Mouse (Mus musculus) frontal cortex, postnatal 36 days (tissue): ENCODE results near the gene Hsd17b2.

Experiments used
- DNase-seq, 2 experiments: peaks; one replicate each; pipeline ENCODE4 v3.0.0; 2022; ENCODE audit warnings: low spot score in 2 of 2

The Hsd17b2 gene

DNA sequence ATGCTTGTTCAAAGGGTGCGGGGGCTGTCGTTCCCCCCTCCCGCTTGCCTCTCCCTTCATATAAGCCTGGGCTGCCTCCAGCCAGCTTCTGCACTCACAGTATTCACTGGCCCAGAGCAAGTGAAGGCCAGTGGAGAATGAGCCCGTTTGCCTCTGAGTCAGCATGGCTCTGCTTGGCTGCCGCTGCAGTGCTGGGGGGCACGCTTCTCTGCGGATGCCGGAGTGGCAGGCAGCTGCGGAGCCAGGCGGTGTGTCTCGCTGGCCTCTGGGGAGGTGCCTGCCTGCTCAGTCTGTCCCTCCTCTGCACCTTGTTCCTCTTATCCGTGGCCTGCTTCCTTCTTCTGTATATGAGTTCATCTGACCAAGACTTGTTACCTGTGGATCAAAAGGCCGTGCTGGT, at the start of gene Hsd17b2:
Gene Hsd17b2, plus strand, starts transcription at position 46 of the 400 bp plus-strand sequence.
- DNase-seq, result no peak

GRCm38 (mm10) chr8:117652318-117652717, 49.4 kb upstream of the Hsd17b2 start:
- DNase-seq, result no peak

DNA sequence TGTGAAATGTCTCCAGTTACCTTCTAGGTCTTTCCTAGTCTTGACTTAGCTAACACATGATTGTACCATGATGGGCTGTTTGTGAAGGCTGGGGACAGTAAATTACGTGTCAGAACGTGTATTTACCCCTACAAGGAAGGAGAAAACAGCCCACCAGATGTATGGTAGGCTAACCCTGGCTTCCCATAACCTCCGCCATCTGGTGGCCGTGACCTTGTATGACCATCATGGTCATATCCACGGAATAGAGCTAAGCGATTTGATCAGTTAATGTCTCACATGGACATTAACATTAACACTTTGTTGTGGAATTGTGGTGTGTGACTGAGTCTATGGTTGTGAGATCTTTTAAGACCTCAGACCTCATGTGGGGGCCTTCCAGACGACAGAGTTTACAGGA, 42.7 kb upstream of the Hsd17b2 start:
- DNase-seq, result no peak

DNA sequence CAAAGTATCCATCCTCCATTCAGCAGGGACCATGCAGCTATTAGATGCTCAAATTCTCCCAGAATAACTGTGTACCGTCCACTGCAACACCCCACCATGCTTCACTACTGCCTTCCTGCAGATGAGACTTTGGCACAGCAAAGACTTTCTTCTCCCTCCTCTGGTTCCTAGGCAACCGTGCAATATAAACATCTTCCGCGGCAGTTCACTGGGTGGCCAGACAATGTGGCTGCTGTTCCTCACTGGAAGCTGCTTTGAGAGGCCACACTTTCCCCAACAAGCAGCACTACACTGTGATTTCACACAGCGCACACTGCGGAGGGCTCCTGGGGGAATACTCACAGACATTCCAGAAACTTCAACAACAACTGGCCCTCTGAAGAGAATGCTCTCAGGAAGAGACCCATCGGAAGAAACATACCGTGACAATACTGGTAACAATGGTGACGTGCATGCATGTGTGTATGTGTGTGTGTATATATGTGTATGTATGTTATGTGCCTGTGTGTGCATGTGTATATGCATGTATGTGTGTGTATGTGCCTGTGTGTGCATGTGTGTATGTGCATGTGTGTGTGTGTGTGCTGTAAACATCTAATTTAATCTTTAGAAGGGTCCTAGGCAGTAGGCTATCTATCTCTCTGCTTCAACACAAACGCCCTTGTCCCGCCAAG, 41.2 kb upstream of the Hsd17b2 start:
- peak in 1 of 2 experiments; percentile 29 for DNase-seq

GRCm38 (mm10) chr8:117667349-117668124, 34.2 kb upstream of the Hsd17b2 start:
- no peak for DNase-seq

DNA sequence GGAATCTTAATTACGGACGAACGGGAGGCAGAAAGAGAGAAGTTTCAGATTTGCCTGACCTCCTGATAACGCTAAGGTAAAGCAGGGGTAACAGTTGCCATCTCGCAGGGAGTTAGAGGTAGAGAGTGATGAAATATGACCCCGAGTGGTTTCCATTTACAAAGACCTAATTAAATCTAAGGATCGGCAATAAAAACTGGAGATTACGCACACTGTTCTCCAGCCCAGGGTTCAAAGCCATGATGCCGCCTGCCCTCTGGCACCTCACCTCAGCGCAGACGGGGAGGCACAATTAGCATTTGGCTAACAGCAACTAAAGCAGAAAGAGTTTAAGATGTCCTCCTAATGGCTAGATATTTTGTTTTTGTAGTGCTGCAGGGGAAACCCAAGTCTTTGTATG, 31.2 kb upstream of the Hsd17b2 start:
- no peak for DNase-seq

DNA sequence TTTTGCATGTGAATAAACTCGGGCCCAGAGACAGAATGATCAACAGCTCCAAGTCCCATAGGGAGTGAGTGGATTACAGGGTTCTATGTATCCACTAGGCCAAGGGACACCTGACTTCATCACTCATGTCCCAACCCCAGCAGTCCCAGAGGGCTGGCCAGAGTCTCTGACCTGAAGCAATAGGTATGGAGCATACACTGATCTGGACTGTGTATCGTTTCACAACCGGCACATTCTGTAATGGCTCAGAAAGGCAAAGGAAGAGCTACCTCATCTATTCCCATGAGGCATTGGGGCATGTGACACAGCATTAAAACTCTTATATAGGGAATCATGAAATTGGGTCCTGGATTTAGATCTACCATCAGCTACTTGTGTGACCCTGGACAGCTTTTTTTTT, 29.1 kb upstream of the Hsd17b2 start:
- DNase-seq, result no peak

DNA sequence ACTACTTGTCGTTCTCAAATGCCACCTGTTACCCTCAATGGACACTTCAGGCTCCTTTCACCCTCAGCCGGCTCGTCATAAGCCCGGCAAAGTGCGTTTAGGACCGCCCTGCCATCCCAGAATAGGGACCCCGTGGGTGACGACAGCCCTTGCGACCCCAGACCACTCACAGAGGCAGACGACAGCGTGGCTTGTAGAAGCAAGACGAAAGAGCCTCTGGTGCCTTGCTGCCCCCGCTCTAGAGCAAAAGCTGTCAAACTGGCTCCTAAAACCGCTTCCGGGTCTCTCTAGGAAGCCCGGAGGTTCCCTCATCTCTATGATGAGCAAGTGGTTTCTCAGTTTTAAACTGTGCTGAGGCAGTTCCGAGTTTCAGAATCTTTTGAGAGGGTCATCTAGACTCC, 28.3 kb upstream of the Hsd17b2 start, which contains the start of gene Sdr42e1:
Gene Sdr42e1, minus strand, starts transcription at position 260 of the 401 bp plus-strand sequence.
- peak; percentile 47 to 52 for DNase-seq

DNA sequence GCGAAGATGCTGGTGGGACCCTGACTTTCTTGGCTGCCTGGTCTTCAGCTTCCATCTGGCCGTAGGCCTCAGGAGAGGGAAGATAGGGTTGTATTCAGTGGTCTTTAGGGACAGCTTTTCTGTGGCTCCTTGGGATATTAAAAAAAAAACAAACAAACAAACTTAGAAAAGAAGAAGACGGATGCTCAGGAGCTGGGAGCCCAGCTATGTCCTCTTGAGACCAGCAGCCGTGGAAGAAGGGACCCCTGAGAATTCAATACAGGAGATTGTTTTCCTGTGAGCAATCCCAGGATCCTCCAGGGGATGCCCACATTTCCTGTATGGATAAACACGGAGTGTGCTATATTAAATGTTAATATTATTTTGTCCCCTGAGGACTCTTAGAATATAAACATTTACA, 26.5 kb upstream of the Hsd17b2 start:
- no peak for DNase-seq

GRCm38 (mm10) chr8:117676460-117676859, 25.2 kb upstream of the Hsd17b2 start:
- no peak for DNase-seq

GRCm38 (mm10) chr8:117677011-117677410, 24.7 kb upstream of the Hsd17b2 start:
- DNase-seq, result no peak

- DNase-seq, result no peak
These were observed 23.1 kb upstream of the Hsd17b2 start for GRCm38 (mm10) chr8:117678650-117679049.

DNA sequence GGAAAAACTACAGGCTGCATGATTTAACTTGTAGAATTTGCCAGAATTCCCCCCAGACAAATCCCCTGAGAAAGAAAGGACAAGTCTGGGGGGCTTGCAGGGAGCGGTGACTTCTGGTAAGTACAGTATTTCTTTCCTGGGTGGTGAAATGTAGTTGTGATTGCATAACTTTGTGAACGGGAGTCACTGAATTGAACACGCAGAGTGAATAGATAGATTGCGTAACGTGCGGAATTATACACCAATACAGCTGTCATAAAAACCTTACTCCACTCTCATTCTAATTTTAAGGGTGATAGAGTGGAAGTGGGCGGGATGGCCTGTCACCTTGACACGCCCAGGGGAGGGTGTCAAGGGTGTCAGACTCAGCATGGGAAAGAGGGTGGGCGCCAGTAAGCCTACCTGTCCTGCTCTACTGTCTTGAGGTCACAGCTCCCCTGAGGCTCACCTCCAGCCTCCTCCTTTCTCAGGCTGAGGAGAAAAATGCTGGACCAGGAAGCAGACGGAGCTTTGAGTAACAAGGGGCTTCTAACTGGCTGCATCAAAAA, 17.7 kb upstream of the Hsd17b2 start:
- DNase-seq, result no peak

- DNase-seq, result no peak
These were observed 17.2 kb upstream of the Hsd17b2 start for GRCm38 (mm10) chr8:117684504-117684903.

- no peak for DNase-seq
These were observed 13.8 kb upstream of the Hsd17b2 start for GRCm38 (mm10) chr8:117687890-117688289.

DNA sequence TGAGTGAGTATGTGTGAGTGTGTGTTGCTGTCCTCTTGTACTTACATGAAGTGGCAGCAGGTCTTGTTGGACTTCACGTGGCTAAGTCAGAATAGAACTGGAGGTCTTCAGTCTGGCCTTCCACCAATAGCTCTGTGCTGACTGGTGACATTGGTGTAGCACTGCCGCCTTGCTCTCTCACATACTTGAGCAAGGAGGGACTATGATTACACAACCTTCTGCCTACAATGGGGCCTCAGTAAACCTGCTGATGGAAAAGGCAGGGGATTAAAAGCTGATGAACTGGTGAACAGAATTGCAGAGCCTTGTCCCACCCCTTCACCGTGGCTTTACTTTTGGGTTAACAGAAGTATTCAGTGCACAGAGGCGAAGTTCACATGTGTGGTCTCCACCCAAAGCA, 9.6 kb upstream of the Hsd17b2 start:
- no peak for DNase-seq

- no peak for DNase-seq
These were observed 6.1 kb upstream of the Hsd17b2 start for GRCm38 (mm10) chr8:117695636-117696035.

DNA sequence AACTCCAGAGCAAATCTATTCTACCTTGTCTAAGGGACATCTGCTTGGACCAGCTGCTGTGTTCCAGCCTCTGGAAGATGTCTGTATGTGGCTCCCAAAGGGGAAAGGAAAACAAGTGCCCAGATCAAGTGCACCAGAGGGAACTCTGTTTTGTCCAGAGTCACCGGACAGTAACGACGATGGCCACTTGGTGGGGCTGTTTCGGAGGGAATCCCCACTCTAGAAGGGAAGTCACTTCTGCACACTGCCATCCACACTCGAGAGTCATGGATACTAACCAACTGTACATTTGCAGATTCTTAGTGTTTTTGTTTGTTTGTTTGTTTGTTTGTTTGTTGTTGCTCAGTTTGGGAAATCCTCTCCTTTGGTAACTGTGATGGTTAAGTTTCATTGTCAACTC, 4.5 kb upstream of the Hsd17b2 start:
- no peak for DNase-seq

GRCm38 (mm10) chr8:117700699-117701098, 1.0 kb upstream of the Hsd17b2 start:
- DNase-seq, result no peak

GRCm38 (mm10) chr8:117701246-117701645, 458 bp upstream of the Hsd17b2 start:
- no peak for DNase-seq

GRCm38 (mm10) chr8:117702701-117703100, 997 bp downstream of the Hsd17b2 start:
- DNase-seq, result no peak

- DNase-seq, result no peak
These were observed 4.4 kb downstream of the Hsd17b2 start for GRCm38 (mm10) chr8:117706141-117706540.

DNA sequence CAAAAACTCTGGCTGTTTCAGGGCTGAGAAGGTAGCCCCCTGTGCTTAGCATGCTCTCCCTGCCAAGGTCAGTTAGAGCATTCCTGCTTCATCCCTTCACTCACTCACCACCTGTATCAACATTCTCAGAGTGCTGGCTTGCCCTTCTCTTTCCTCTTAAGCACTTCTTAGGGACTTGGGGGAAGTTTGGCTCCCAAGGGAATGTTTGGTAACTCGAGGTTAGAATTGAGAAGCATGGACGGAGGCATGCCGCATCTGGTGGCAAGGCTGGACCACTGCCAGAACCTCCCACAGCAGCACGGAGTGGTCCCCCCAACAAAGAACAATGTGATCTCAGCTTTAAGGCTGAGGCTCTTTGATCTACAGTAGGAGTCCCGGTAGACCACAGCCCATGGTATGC, 10.5 kb downstream of the Hsd17b2 start:
- DNase-seq, result no peak
